Mouse (Mus musculus) ES-E14 (cell line): ENCODE measurements around the gene Oxsr1. TPM values are rescaled to one million over a fixed set of nuclear protein-coding genes. Genes with fewer than 3 reads are reported as not detected.

Experiments used
- DNase-seq: peaks from one replicate; pipeline ENCODE4 v3.0.0-alpha.2; 2013; ENCODE audit warnings: low read depth, low spot score
- H3K27ac ChIP-seq: 2 replicates; pipeline ENCODE4 v1.5.1; 2012; ENCODE audit warnings: low read depth, mild to moderate bottlenecking, low read length, moderate library complexity, mixed read lengths; ENCODE audit not compliant: poor library complexity, insufficient read depth, severe bottlenecking
- H3K36me3 ChIP-seq: 2 replicates; pipeline ENCODE4 v1.6.1; 2012; ENCODE audit warnings: mild to moderate bottlenecking, low read length, moderate library complexity, mixed read lengths; ENCODE audit not compliant: control insufficient read depth, poor library complexity, insufficient read depth, severe bottlenecking
- H3K4me1 ChIP-seq, 2 experiments: fragments of 150-350 bp in 1 of 2; sonication (generic) in 1 of 2; 2 replicates each; pipeline ENCODE4 v1.6.1; 2012; ENCODE audit warnings: low read length in 2 of 2, mild to moderate bottlenecking in 1 of 2, mixed read lengths in 1 of 2; ENCODE audit not compliant: control insufficient read depth in 2 of 2, insufficient read depth in 2 of 2, poor library complexity in 1 of 2
- H3K4me3 ChIP-seq, 2 experiments: fragments of 150-350 bp in 1 of 2; sonication (generic) in 1 of 2; 2 replicates each; pipeline ENCODE4 v1.5.1; 2012; ENCODE audit warnings: low read length in 2 of 2, low read depth in 1 of 2, mild to moderate bottlenecking in 1 of 2, mixed read lengths in 1 of 2; ENCODE audit not compliant: insufficient read depth in 1 of 2, poor library complexity in 1 of 2, severe bottlenecking in 1 of 2
- H3K9ac ChIP-seq: 2 replicates; pipeline ENCODE4 v1.6.1; 2012; ENCODE audit warnings: low read depth, mild to moderate bottlenecking, low read length, mixed read lengths; ENCODE audit not compliant: poor library complexity, insufficient read depth, severe bottlenecking
- H3K9me3 ChIP-seq: fragments of 150-350 bp; sonication (generic); 2 replicates; pipeline ENCODE4 v1.6.1; 2012; ENCODE audit warnings: low read depth, mild to moderate bottlenecking, low read length; ENCODE audit not compliant: control insufficient read depth, insufficient read depth
- CHD2 ChIP-seq: IDR thresholded peaks from 2 replicates; pipeline ENCODE4 v1.6.1; 2014; ENCODE audit warnings: mild to moderate bottlenecking, low read depth, low read length, inconsistent platforms
- HCFC1 ChIP-seq: IDR thresholded peaks from 2 replicates; pipeline ENCODE4 v1.6.1; 2012; ENCODE audit warnings: low read length, inconsistent platforms, borderline replicate concordance; ENCODE audit not compliant: insufficient read depth
- MAFK ChIP-seq: IDR thresholded peaks from 2 replicates; pipeline ENCODE4 v1.6.1; 2014; ENCODE audit warnings: mild to moderate bottlenecking, low read depth, low read length, inconsistent platforms; ENCODE audit not compliant: insufficient read depth
- ZC3H11A ChIP-seq: IDR thresholded peaks from 2 replicates; pipeline ENCODE4 v1.6.1; 2012; ENCODE audit warnings: low read depth, mild to moderate bottlenecking, inconsistent platforms, low read length, borderline replicate concordance
- ZNF384 ChIP-seq: IDR thresholded peaks from 2 replicates; pipeline ENCODE4 v1.6.1; 2012; ENCODE audit warnings: low read depth, low read length, inconsistent platforms
- in situ Hi-C, 2 experiments: fragments of 600-800 bp; cut with MboI; formaldehyde crosslinking; loops; one replicate each; pipeline ENCODE4 v1.15.1; 2025; ENCODE audit warnings: low sequenced_read_pairs in 2 of 2, inconsistent platforms in 1 of 2; ENCODE audit not compliant: unreplicated experiment in 2 of 2
- total RNA-seq: library from RNA; depleted of rRNA; stranded (reverse); fragments of 300-350 nt; gene quantifications from 2 replicates; pipeline ENCODE4 v1.2.3, GENCODE M21; 2012

Gene Oxsr1
- total RNA-seq, 1 experiment = 52.1 TPM

- peaks cover 29% of the 10 kb centered on the region for H3K36me3 ChIP-seq
- no peaks in the 10 kb centered on the region for H3K9me3 ChIP-seq
- no peaks in the 10 kb centered on the region for H3K4me1 ChIP-seq
- no peak overlapping the region for H3K4me3 ChIP-seq
- DNase-seq = no peak
- in situ Hi-C loops = no loop called here
- TF ChIP-seq CHD2 (no peak), ZC3H11A (no peak), ZNF384 (no peak)
- H3K27ac ChIP-seq = no peak overlapping the region
- H3K9ac ChIP-seq = no peak overlapping the region
Measured at GRCm38 (mm10) chr9:119255096-119255495, 67.1 kb downstream of the Oxsr1 start.

GRCm38 (mm10) chr9:119254187-119254586 is 68.0 kb downstream of the Oxsr1 start:
- no peak overlapping the region for H3K4me3 ChIP-seq
- H3K4me1 ChIP-seq = no peaks in the 10 kb centered on the region
- no peak for DNase-seq
- TF ChIP-seq HCFC1 (no peak), ZC3H11A (no peak), ZNF384 (no peak), MAFK (no peak), CHD2 (no peak)
- H3K9me3 ChIP-seq = no peaks in the 10 kb centered on the region
- H3K36me3 ChIP-seq = peaks cover 35% of the 10 kb centered on the region
- H3K9ac ChIP-seq = no peak overlapping the region
- H3K27ac ChIP-seq = no peak overlapping the region
- in situ Hi-C loops = no loop called here

- Histone ChIP-seq H3K9me3 (no peaks in the 10 kb centered on the region), H3K27ac (no peak overlapping the region), H3K9ac (no peak overlapping the region), H3K4me3 (no peak overlapping the region), H3K36me3 (peaks cover 27% of the 10 kb centered on the region), H3K4me1 (no peaks in the 10 kb centered on the region)
- in situ Hi-C loops = no loop called here
- no peak for TF ChIP-seq HCFC1
- no peak for TF ChIP-seq ZC3H11A
- no peak for TF ChIP-seq CHD2
- TF ChIP-seq ZNF384 = no peak
- TF ChIP-seq MAFK = no peak
- DNase-seq = no peak
Measured at GRCm38 (mm10) chr9:119247996-119248395, 74.2 kb downstream of the Oxsr1 start.

GRCm38 (mm10) chr9:119246826-119247225 is 75.4 kb downstream of the Oxsr1 start:
- H3K9me3 ChIP-seq = no peaks in the 10 kb centered on the region
- peaks cover 33% of the 10 kb centered on the region for H3K36me3 ChIP-seq
- DNase-seq = no peak
- no peaks in the 10 kb centered on the region for H3K4me1 ChIP-seq
- no peak for TF ChIP-seq ZC3H11A
- no peak for TF ChIP-seq ZNF384
- TF ChIP-seq HCFC1 = no peak
- TF ChIP-seq CHD2 = no peak
- TF ChIP-seq MAFK = no peak
- H3K4me3 ChIP-seq = no peak overlapping the region
- H3K9ac ChIP-seq = no peak overlapping the region
- no peak overlapping the region for H3K27ac ChIP-seq
- in situ Hi-C loops = no loop called here

- H3K36me3 ChIP-seq = peaks cover 36% of the 10 kb centered on the region
- H3K4me1 ChIP-seq = no peaks in the 10 kb centered on the region
- H3K9ac ChIP-seq = no peak overlapping the region
- no peak for TF ChIP-seq ZNF384
- no peak for TF ChIP-seq HCFC1
- no peak for TF ChIP-seq CHD2
- TF ChIP-seq ZC3H11A = no peak
- no peak for TF ChIP-seq MAFK
- H3K4me3 ChIP-seq = no peak overlapping the region
- no peaks in the 10 kb centered on the region for H3K9me3 ChIP-seq
- in situ Hi-C loops = no loop called here
- DNase-seq = no peak
- no peak overlapping the region for H3K27ac ChIP-seq
Measured at GRCm38 (mm10) chr9:119243981-119244380, 78.2 kb downstream of the Oxsr1 start.
